Mouse (Mus musculus) adrenal gland, postnatal 36 days (tissue): ENCODE measurements at regions not wholly inside any gene's neighbourhood (a gene's known extent, or its start where the extent isn't known, plus 50 kb on each side); places are given as distances from the start of the nearest gene placed in this dataset.
A peak's percentile ranks its signal among the peaks of the same experiment; 100 is the strongest.

ENCODE experiments used
- DNase-seq, 2 experiments: peaks; one replicate each; pipeline ENCODE4 v3.0.0; 2021; ENCODE audit warnings: mixed read lengths in 1 of 2

DNA sequence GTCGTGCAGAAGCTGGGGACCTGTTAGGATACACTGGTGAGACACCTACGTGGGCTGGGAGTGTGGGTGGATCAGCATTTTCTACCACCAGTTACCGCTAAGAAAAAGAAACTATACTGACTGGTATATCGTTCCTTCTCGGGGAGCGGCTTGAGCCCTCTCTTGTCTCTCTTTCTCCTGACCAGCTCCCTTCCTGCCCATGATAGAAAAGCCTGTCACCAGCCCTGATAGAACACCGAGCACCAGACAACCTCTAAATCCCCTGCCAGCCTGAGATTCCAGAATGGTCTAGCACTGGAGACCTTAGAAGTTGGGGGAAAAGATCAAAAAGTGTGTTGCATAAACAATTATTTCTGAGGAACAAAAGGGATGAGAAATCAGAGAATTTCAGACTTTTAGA lies 76.3 kb upstream of the Kcnd3 start:
- no peak for DNase-seq

DNA sequence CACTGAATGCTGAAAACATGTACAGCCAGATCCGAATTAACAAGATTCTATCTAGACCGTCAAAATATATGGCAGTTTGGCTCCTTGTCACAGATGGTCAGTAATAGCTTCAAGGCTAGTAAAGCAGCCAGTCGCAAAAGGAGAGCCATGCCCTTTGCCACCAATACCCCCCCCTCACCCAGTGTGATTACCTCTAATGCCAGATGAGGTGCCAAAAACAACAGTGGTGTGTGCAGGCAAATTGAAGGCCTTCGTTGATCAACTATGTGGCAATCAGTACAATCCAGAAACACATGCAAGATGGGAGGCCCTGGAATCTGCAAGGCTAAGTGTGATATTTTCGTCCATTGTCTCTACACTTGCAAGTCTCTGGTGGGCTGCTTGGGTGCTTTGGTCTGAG lies 75.8 kb upstream of the Kcnd3 start:
- DNase-seq = no peak

DNA sequence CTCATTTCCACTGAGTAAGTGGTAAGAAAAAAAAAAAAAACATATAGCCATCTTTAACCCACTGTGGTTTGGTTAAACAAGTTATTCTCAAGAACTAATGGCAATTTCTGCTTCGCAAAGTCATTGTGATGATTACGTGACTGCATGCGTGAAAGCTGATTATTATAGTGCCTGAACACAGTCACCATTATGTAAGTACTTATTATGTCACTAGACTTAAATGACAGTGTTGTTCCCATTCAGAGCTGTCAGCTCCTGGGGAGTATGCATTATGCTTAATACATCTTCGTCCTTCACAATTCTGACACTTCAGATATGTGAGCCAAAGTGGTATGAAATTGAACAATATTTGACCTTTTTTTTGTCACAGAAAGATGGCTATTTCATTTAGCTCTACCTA lies 71.3 kb upstream of the Kcnd3 start:
- DNase-seq = no peak

DNA sequence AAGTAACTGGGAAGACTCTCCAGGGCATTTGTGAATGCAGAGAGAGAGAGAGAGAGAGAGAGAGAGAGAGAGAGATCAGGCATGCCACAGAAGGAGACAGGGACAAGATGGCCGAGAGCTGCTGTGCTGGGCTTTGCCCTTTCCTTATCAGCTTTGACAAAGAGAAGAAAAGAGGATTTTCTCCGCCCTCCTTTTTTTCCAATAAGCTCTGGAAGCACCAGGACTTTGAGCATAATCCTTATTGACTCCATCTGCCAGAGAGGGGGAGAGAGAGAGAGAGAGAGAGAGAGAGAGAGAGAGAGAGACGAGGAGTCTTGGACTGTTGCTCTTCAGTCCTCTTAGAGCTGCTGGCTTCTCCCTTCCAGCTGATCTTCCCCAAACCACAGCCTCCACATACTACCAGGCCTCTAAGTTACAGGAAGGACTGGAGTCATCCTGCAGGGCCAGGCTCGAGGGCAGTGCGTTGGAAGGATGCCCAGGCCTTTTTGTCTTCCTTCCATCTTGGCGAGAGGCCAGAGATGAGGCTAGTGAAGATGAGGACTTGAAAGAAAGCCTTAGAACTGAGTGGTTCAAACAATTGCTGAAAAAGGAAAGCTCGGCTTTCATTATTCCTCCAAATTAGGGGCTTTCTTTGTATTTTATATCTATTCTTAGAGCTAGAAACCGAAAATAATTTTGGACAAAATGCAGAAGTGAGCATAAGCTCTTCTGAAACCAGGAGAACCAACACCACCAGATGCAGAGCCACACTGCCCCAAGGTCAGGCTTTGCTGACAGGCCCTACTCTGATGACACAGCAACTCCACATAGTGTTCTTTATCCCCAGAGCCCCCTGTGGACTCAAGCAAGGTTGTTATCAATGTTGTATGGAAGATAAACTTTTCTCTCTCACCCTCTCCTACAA lies 59.3 kb upstream of the Kcnd3 start:
- DNase-seq = peak; percentile 89 to 93
